Mouse (Mus musculus): ENCODE measurements around the gene Gatad2b. TPM values are rescaled to one million over a fixed set of nuclear protein-coding genes. Genes with fewer than 3 reads are reported as not detected.

The Gatad2b gene
- polyA plus RNA-seq, 1 experiment from 2014 or later, result 3.5 TPM

GRCm38 (mm10) chr3:90383690-90384089, 90.7 kb downstream of the Gatad2b start:
- no peak for ATAC-seq (ENCODE audit: insufficient read depth)
- peaks cover 7% of the 10 kb centered on the region; the same call in 1 of the 2 replicates for H3K4me1 ChIP-seq (replicated peaks)
- H3K9ac ChIP-seq, result no peak overlapping the region
- H3K36me3 ChIP-seq (replicated peaks), result no peaks in the 10 kb centered on the region
- no peak overlapping the region for H3K27ac ChIP-seq (replicated peaks)
- no peak overlapping the region for H3K4me3 ChIP-seq (replicated peaks)
- peaks cover 18% of the 10 kb centered on the region for H3K27me3 ChIP-seq
- WGBS (ENCODE audit: insufficient replicate concordance), result 41% methylated on average over 4 of the region's 4 CpGs
- no peaks in the 10 kb centered on the region for H3K9me3 ChIP-seq (replicated peaks)
- no peak overlapping the region for H3K4me2 ChIP-seq

GRCm38 (mm10) chr3:90384851-90385375, 91.9 kb downstream of the Gatad2b start:
- Histone ChIP-seq H3K4me3 (replicated peaks) (no peak overlapping the region), H3K9me3 (replicated peaks) (no peaks in the 10 kb centered on the region), H3K27me3 (peaks cover 31% of the 10 kb centered on the region), H3K36me3 (replicated peaks) (no peaks in the 10 kb centered on the region), H3K27ac (replicated peaks) (no peak overlapping the region), H3K4me2 (no peak overlapping the region), H3K4me1 (replicated peaks) (peaks cover 17% of the 10 kb centered on the region), H3K9ac (no peak overlapping the region)
- no peak for ATAC-seq (ENCODE audit: insufficient read depth)
- WGBS (ENCODE audit: insufficient replicate concordance), result 56% methylated on average over 7 of the region's 7 CpGs

- no peak overlapping the region for H3K9ac ChIP-seq
- H3K36me3 ChIP-seq (replicated peaks), result peaks cover 10% of the 10 kb centered on the region
These were observed 93.8 kb downstream of the Gatad2b start for GRCm38 (mm10) chr3:90386817-90387216.

GRCm38 (mm10) chr3:90387483-90387882, 94.5 kb downstream of the Gatad2b start:
- H3K4me2 ChIP-seq, result no peak overlapping the region
- peaks cover 41% of the 10 kb centered on the region for H3K27me3 ChIP-seq
- H3K4me1 ChIP-seq (replicated peaks), result peaks cover 21% of the 10 kb centered on the region
- no peak overlapping the region for H3K9ac ChIP-seq
- H3K27ac ChIP-seq (replicated peaks), result no peak overlapping the region
- no peak overlapping the region for H3K4me3 ChIP-seq (replicated peaks)
- 62% methylated on average over 11 of the region's 11 CpGs for WGBS (ENCODE audit: insufficient replicate concordance)
- no peaks in the 10 kb centered on the region for H3K9me3 ChIP-seq (replicated peaks)
- ATAC-seq (ENCODE audit: insufficient read depth), result no peak
- H3K36me3 ChIP-seq (replicated peaks), result peaks cover 16% of the 10 kb centered on the region

More at GRCm38 (mm10) chr3:90386817-90387216, 93.8 kb downstream of the Gatad2b start:
- Histone ChIP-seq H3K9me3 (replicated peaks) (no peaks in the 10 kb centered on the region), H3K4me2 (no peak overlapping the region), H3K27ac (replicated peaks) (no peak overlapping the region), H3K4me3 (replicated peaks) (no peak overlapping the region), H3K27me3 (peaks cover 41% of the 10 kb centered on the region), H3K4me1 (replicated peaks) (peaks cover 21% of the 10 kb centered on the region)
- ATAC-seq (ENCODE audit: insufficient read depth), result no peak
- 78% methylated on average over 10 of the region's 10 CpGs for WGBS (ENCODE audit: insufficient replicate concordance)

GRCm38 (mm10) chr3:90388192-90388591, 95.2 kb downstream of the Gatad2b start:
- no peak overlapping the region for H3K4me3 ChIP-seq (replicated peaks)
- peaks cover 41% of the 10 kb centered on the region for H3K27me3 ChIP-seq
- H3K9ac ChIP-seq, result no peak overlapping the region
- H3K36me3 ChIP-seq (replicated peaks), result peaks cover 23% of the 10 kb centered on the region
- no peak for ATAC-seq (ENCODE audit: insufficient read depth)
- no peak overlapping the region for H3K4me2 ChIP-seq
- peaks cover 21% of the 10 kb centered on the region for H3K4me1 ChIP-seq (replicated peaks)
- no peak overlapping the region for H3K27ac ChIP-seq (replicated peaks)
- 53% methylated on average over 4 of the region's 4 CpGs for WGBS (ENCODE audit: insufficient replicate concordance)
- H3K9me3 ChIP-seq (replicated peaks), result no peaks in the 10 kb centered on the region

- Histone ChIP-seq H3K4me3 (replicated peaks) (peak overlapping the region; percentile 52), H3K27me3 (peaks cover 41% of the 10 kb centered on the region), H3K4me2 (peak overlapping the region; percentile 70), H3K36me3 (replicated peaks) (peaks cover 31% of the 10 kb centered on the region), H3K27ac (replicated peaks) (no peak overlapping the region), H3K4me1 (replicated peaks) (peaks cover 21% of the 10 kb centered on the region), H3K9me3 (replicated peaks) (no peaks in the 10 kb centered on the region), H3K9ac (no peak overlapping the region)
- WGBS (ENCODE audit: insufficient replicate concordance), result 9% methylated on average over 53 of the region's 53 CpGs
- ATAC-seq (ENCODE audit: insufficient read depth), result peak; percentile 12; the same call in 1 of the 2 replicates
These were observed 95.9 kb downstream of the Gatad2b start for GRCm38 (mm10) chr3:90388726-90389510.

- Histone ChIP-seq H3K4me2 (peak within 1 kb of the TSS; percentile 70), H3K36me3 (replicated peaks) (peaks cover 40% of the 10 kb centered on the region), H3K4me1 (replicated peaks) (peaks cover 19% of the 10 kb centered on the region), H3K27me3 (peaks cover 41% of the 10 kb centered on the region), H3K9ac (no peak within 1 kb of the TSS), H3K27ac (replicated peaks) (no peak within 1 kb of the TSS), H3K4me3 (replicated peaks) (peak within 1 kb of the TSS; percentile 52), H3K9me3 (replicated peaks) (no peaks in the 10 kb centered on the region)
- peak; percentile 29; the same call in 1 of the 2 replicates for ATAC-seq (ENCODE audit: insufficient read depth)
- 3% methylated on average over 54 of the region's 55 CpGs for WGBS (ENCODE audit: insufficient replicate concordance)
These were observed 96.8 kb downstream of the Gatad2b start, which contains the start of gene Slc27a3 for GRCm38 (mm10) chr3:90389511-90390490. Gene Slc27a3 (minus strand): TSS chr3:90389938.

GRCm38 (mm10) chr3:90391004-90391403, 98.0 kb downstream of the Gatad2b start:
- H3K9ac ChIP-seq, result no peak overlapping the region
- peaks cover 23% of the 10 kb centered on the region for H3K4me1 ChIP-seq (replicated peaks)
- no peak for ATAC-seq (ENCODE audit: insufficient read depth)

GRCm38 (mm10) chr3:90391941-90392340, 99.0 kb downstream of the Gatad2b start:
- peaks cover 61% of the 10 kb centered on the region for H3K36me3 ChIP-seq (replicated peaks)
- no peaks in the 10 kb centered on the region for H3K9me3 ChIP-seq (replicated peaks)
- peaks cover 23% of the 10 kb centered on the region for H3K4me1 ChIP-seq (replicated peaks)
- no peak overlapping the region for H3K4me2 ChIP-seq
- no peak overlapping the region for H3K4me3 ChIP-seq (replicated peaks)
- no peak overlapping the region for H3K9ac ChIP-seq
- H3K27ac ChIP-seq (replicated peaks), result no peak overlapping the region
- peaks cover 40% of the 10 kb centered on the region for H3K27me3 ChIP-seq
- 67% methylated on average over 8 of the region's 8 CpGs for WGBS (ENCODE audit: insufficient replicate concordance)
- ATAC-seq (ENCODE audit: insufficient read depth), result no peak

More at GRCm38 (mm10) chr3:90391004-90391403, 98.0 kb downstream of the Gatad2b start:
- H3K9me3 ChIP-seq (replicated peaks), result no peaks in the 10 kb centered on the region
- peaks cover 41% of the 10 kb centered on the region for H3K27me3 ChIP-seq
- peaks cover 52% of the 10 kb centered on the region for H3K36me3 ChIP-seq (replicated peaks)
- 53% methylated on average over 4 of the region's 4 CpGs for WGBS (ENCODE audit: insufficient replicate concordance)
- H3K4me3 ChIP-seq (replicated peaks), result no peak overlapping the region
- H3K27ac ChIP-seq (replicated peaks), result no peak overlapping the region
- H3K4me2 ChIP-seq, result no peak overlapping the region

- no peak for ATAC-seq (ENCODE audit: insufficient read depth)
- Histone ChIP-seq H3K9ac (no peak overlapping the region), H3K4me1 (replicated peaks) (peaks cover 23% of the 10 kb centered on the region), H3K27ac (replicated peaks) (no peak overlapping the region), H3K9me3 (replicated peaks) (no peaks in the 10 kb centered on the region), H3K4me3 (replicated peaks) (no peak overlapping the region), H3K27me3 (peaks cover 33% of the 10 kb centered on the region), H3K36me3 (replicated peaks) (peaks cover 65% of the 10 kb centered on the region), H3K4me2 (no peak overlapping the region)
- 59% methylated on average over 3 of the region's 3 CpGs for WGBS (ENCODE audit: insufficient replicate concordance)
These were observed 99.7 kb downstream of the Gatad2b start for GRCm38 (mm10) chr3:90392661-90393060.

All from liver, embryonic 15.5 days (tissue).